Mouse (Mus musculus) c-Kit-positive CD71-negative TER-119-negative erythroid progenitor cells, embryonic 14.5 days (primary cell): ENCODE measurements at regions not wholly inside any gene's neighbourhood (a gene's known extent, or its start where the extent isn't known, plus 50 kb on each side); places are given as distances from the start of the nearest gene placed in this dataset.
"Not testable (repeated sequence)": the region's sequence is repeated elsewhere in the genome, so short reads cannot be mapped to it uniquely, and the experiment has no call there.

ENCODE experiments used
- DNase-seq: peaks from one replicate; pipeline ENCODE4 v3.0.0-alpha.2; 2013; ENCODE audit warnings: low read depth

DNA sequence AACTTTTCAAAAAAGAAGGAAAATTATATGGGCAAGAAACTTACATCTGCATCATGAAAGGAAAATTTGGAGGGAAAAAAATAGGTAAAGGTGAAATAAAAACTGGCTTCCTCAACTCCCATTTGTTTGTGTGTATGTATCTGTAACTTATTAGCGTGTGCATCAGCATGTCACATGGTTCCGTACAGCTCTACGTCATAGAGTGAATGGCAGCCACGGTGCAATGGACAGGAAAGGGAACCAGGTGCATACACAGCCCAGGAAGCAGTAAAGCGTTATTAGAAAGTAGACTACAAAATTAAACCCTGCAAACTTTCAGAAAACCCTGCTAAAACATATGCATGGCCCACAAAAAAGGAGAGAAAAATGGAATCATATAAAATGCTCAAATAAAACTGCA, 112.7 kb upstream of the Arid1b start:
- no peak for DNase-seq

DNA sequence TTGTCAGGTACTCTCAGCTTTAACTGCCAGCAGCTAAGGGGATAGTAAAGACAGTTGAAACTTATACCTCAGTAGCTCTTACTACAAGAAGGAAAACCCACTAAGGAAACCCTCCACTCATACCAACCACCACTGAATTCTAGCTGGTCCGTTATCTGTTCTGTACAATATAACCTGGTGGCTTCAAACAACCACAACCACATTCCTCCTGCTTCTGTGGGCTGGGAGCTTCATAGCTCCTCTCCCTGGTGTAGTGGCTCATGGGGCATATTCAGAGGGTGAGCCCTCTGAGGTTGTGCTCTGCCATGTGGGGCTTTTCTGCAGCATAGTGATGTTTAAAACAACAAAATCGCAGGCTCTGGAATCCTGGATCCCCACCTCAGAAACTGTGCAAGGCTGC, 110.0 kb upstream of the Arid1b start:
- DNase-seq, result no peak

DNA sequence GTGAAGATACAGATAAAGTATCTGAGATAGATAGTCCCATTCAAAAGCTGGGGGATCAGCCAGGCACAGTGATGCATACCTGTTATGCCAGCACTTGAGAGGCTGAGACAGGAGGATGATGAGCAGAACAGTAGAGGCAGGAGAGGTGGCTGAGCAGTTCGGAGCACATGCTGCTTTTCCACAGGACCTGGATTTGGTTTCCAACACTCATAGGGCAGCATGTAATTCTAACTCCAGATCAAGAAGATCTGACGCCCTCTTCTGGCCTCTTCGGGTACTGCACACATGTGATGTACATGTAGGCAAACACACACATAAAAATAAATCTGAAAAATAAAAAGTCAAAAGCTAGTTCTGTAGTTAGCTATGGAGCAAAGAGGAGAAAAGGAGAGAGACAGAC, 109.4 kb upstream of the Arid1b start:
- DNase-seq, result no peak

DNA sequence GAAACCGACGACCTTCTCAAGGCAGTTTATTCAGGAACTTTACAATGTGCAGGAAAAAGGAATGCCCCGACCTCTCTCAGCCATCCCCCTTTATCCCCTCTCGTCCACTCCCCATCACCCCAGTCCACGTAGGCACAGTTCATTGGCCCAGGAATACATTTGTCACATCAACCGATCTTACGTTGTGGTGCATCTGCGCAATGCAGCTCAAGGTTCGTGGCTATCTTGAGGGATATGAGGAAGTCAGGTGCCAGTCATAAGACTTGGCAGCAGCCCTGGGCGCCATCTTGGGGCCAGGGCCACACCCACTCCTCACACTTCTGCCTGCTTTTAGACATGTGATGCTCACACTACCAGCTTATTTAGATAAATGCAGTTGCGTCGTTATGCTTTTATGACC, 106.8 kb upstream of the Arid1b start:
- not testable (repeated sequence) for DNase-seq

DNA sequence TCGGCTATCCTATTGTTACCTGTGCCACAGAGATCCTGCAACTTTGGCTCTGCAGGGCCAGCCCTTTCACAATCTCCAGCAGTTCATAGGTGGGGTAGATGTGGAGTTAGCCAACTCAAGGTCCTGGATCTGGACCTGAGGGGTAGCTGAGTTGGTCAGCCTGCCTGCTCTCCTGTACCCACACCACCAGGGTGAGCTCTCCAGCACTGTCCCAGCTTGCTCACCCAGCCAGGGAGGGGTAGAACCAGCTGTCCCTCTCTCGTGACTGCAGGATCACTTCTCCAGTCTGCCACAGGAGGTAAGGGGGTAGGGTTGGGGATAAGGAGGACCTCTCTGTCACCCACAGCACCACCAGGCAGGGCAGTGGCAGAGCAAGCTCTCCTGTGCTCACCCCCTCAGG, 104.6 kb upstream of the Arid1b start:
- DNase-seq, result no peak

DNA sequence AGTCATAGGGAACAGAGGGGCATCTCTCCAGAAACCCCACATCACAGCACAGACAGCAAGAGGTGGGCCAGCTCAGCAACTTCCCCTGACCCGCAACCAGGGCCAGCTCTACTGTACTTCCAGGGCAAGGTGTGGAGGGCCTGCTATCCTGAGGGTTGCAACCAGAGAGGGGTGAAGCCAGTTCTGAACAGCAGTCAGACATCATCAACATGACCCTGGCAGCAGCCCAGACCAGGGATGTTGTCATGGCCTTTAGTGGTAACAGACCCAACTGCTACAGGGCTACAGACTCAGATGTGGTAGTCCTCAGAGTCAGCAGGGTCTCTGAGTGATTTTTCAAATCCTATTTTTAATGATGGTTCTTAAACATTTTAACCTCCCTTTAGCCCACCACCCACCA, 104.0 kb upstream of the Arid1b start:
- no peak for DNase-seq

DNA sequence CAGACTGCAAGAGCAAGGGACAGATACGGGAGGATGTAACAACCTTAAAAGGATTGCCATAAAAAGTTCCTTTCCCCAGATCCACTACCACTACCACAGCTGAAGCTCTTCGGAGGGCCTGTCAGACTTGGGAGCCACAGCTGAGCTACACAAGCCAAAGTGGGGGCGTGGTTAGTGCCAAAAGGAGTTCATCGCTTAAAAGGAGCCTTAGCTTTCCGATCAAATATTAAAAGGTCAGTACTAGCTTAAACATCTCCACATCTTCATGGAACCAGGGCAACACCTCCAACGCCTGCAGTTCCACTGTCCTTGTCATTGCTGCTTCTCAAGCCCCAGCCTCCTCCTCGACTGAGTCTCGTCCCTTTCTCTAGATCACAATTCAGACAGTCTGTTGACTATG, 102.6 kb upstream of the Arid1b start:
- DNase-seq, result no peak

DNA sequence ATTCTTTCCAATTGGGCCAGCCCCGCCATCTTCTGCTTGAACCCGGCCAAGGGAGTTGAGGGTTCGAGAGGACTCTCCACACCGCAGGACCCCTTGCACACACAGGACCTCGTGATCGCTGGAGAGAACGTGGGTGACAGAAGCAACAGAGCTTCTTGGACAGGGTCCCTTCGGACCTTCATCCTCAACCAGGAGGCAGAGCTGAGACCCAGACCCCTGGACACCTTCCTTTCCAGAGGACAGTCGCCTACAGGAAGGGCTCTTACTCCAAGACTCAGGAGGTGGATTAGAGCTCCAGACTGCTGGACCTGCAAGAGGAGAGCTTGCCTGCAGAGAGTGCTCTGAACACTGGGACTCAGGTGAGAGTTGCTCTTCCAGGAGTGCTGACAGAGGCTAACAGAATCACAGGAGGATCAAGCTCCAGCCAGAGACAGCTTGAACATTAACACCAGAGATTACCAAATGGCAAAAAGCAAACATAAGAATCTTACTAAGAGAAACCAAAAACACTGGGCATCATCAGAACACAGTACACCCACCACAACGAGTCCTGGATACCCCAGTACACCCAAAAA, 99.3 kb upstream of the Arid1b start:
- DNase-seq, result not testable (repeated sequence)

DNA sequence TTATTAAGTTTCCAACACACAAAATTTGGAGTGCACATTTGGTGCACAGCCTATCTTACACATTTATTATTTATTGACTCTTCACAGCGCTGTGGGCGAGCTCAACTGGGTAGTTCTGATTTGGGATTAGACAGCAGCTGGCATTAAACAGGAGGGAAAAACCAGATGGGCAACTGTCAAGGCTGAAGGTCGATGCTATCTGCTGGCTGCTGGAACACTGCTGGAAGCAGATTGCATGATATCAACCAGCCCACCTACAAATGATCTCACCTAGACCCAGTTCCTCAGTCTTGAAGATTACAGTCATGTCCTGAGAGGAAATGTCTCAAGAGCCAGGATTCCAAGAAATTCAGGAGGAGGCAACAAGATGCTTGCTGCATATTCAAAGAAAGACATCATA, 91.0 kb upstream of the Arid1b start:
- no peak for DNase-seq

DNA sequence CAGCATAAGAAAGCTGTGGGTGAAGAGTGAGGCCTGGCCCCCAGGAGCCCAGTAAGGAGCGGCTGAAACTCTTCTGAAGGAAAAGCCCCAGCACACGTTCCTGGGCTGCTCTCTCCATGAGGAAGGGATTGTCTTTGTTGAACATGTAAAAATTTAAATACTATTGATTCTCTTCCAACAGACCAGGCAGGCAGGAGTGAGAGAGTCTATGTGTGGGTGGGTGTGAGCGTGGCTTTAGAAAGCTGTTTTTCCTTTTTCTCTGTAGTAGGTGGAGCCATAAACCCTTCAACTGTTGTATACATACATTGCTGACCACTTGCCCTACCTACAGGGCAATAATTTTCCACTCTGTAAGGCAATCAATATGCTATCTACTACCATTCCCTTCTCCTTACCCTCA, 87.6 kb upstream of the Arid1b start:
- no peak for DNase-seq

DNA sequence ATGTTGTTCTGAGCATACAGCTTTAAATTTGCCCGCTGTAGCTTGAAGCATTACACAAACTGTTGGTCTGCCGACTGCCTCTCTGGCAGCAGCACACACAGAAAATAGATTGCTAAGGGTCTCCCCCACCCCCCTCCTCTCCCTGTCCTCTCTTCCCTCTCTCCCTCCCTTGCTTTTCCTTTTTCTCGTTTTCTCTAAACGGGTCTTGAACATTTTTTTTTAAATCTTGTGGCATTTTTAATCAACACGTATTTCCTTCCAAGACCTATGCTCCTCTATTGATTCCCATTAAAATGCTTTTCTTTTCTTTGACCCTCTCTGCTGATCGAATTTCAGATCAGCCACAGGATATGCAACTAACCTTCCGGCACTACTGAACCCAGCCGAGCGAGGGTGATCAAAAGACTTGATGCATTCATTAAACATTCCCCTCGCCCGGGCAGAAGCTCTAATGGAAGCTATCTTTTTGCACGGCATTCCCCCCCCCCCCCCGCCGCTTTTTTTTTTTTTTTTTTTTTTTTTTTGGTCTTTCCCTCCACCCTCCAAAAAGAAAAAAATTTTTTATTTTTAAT, 86.9 kb upstream of the Arid1b start:
- no peak for DNase-seq

DNA sequence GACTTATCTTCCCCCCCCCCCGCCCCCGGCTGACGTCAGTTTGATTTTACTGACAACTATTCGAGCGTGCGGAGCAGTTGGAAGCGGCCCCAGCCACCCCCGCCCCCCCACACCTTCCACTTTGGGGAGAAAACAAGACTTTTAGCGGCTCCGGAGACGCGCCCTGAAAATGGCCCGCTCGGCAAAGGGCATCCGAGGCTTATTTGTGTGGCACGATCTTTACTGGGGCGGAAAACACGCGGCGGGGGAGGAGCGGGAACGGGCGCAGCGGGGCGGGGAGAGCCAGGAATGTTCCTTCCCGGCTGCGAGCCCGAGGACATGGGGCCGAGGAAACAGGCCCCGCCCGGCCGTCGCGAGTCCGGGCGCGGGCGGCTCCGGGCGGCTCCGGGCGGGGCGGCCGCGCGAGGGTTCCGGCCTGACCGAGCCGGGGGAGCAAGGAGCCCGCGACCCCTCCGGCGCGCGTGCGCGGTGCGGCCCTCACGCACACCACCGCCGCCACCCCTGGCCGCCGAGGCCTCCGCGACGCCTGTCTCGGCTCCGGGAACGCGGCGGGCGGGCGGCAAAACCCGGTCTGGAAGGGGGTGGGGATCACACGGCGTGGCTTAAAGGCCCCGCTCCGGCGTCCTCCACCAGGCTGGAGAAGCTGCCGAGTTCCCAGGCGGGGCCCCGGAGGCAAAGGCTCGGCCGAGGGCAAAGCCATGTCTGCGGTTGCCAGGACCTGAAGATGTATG, 86.1 kb upstream of the Arid1b start:
- DNase-seq, result peak; percentile 73

DNA sequence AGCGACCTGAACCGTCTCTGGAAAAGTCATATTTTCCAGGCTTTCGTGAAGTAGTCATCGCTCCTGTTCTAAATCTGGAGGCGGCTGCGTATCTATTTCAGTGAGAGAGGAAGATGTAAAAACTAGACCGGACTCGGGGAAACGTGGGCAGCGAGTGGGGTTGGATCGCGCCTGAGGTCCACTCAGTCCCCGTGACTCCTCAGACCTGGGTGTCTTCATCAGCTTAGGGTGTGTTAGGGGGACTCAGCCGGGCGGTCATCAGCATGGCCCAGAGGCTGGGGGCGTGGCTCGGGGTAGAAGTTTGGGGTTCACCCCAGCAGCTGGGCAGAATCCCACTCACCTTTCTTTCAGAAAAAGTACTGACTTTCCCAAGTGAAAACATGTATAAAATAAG, 85.6 kb upstream of the Arid1b start:
- DNase-seq, result no peak

DNA sequence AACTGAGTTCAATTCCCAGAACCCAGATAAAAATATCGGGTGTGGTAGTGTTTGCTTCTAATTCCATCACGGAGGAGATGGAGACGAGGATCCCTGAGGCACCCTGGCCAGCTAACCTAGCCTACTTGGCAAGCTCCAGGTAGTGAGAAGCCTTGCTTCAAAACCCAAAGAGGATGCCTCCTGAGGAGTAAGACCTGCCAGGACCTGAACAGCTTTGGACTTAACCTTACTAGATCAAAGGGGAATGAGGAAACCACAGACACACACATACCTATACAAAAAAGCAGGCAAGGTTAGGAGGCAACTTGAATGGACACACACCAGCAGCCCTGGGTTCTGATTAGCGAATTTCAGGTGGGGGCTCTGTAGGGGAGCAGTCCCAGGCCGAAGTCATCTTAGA, 84.0 kb upstream of the Arid1b start:
- no peak for DNase-seq

DNA sequence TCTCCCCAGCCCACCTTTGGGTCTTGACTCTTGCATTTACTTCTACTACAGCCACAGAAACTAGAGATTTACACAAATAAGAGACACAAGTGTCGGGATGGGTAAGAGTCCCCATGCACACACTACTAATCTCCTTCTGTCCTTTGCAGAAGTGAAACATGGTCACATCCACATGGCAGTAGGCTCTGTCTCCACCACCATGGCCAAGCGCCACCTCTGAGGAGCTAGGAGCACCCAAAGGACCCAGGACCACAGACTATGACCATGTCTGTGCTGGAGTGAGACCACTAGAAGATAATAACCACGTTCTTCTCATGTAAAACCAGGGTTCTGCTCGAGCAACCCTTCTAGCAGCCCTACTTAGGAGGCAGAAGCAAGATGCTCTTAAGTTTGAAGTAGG, 81.1 kb upstream of the Arid1b start:
- DNase-seq, result no peak

DNA sequence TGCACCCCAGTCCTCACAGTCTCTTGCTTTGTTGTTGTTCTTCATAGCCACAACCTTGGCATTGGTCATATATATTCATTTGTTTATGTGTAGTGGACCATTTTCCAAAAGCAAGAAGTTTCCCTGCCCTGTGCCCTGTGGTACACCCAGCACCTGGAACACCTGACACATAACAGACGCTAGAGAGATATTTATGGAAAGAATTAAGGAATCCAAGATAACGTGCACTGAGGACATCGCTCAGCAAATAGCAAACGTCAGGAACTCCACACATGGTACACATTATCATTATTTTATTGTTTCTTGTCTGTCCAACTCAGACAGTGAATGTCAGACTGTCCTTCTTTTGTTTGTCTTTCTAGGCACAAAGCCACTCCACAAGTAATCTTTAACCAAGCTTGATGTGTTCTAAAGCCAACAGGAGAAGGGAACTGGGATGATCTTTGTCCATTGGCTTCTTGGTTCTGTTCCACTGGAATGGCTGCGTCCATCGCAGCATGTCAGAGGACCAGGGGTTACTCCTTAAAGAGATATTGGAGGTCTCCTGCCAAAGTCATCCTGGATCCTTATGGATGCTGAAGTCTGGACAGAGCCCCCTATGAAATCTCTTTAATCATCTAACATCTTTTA, 74.2 kb upstream of the Arid1b start:
- no peak for DNase-seq

DNA sequence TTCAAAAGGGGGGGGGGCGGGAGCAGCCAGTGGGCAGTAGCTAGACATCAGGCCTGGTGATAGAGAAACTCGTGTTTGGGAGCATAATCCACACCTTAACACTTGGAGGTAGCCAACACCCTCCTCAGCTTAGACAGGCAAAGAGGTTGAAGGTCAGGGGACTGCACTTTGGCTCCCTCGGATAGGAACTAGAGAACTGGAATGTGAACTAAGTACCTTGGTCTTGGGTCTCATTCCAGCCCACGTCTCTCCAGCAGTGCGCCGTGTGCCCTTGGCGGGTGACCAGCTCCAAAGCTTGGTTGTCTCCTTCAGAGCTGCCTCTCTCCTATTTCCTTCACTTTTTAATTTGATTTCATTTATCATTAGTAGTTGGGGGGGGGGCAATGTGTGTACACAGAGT, 73.0 kb upstream of the Arid1b start:
- DNase-seq, result no peak

DNA sequence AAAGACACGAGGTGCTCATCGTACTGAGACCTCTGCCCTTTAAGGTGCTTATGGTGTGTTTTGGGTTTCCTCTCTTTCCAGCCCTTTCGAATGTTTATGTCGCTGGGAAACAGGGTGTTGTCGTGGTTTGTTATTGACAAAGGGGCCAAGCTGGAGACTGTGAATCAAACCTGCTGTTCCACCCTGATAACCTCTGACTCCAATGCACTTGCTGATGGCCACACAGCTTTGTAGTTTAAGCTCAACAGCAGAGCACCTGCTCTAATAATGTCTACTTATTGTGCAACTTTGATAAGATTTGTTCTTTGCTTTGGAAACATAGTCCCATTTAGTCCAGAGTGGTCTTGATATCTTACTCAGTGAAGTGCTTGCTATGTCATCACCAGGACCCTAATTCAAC, 65.5 kb upstream of the Arid1b start:
- DNase-seq, result no peak

DNA sequence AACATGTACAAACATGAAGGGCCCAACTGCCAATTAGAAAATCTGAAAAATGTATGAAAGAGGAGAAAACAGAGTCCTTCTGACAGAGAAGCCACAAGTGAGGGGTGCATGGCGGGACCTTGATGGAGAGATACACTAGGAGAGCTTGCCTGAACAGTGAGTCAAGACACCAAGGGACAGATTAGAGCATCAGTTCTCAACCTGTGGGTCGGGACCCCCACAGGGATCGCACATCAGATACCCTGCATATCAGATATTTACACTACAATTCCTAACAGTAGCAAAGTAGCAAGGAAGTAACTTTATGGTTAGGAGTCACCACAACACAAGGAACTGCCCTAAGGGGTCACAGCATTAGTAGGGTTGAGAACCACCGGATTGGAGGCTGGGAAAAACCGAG, 58.9 kb upstream of the Arid1b start:
- DNase-seq, result no peak

DNA sequence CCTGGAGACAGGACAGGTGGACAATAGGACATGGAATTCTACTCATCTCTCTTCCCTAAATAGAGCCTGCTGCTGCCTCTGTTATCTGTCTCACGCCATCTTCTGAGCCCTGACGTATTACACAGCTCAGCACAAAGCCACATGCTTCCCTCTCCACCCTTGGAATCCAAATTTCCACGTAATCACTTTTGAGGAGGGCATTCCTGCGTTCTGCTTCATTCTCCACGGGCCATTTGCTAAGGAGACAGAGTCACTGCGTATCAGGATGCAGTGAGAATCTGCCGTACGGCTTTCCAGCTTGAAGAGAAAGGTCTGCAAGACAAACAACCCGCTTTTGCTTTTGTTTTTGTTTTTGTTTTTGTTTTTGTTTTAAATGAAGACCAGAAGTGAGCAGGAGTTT, 53.5 kb upstream of the Arid1b start:
- DNase-seq, result no peak

DNA sequence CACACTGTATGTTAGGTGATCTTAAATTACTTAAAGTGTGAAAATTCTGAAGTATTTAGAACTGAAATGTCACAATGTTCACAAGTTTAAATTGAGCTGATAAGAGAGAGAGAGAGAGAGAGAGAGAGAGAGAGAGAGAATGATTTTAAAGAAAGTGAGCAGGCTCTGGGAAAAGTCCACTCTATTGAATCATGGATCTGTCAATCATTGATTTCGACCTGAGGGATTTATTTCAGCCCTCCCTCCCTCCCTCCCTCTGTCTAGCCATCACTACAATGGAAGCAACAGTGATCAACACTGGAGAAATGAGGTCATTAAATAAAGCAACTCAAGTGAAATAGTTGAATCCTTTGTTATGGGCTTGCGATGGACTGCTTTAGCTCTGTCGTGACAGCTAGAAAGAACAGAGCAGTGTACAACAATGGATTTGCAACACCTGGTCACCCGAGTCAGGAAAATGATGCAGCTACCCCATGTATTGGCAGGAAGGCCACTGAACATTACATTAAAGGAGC, 52.8 kb upstream of the Arid1b start:
- DNase-seq, result no peak

DNA sequence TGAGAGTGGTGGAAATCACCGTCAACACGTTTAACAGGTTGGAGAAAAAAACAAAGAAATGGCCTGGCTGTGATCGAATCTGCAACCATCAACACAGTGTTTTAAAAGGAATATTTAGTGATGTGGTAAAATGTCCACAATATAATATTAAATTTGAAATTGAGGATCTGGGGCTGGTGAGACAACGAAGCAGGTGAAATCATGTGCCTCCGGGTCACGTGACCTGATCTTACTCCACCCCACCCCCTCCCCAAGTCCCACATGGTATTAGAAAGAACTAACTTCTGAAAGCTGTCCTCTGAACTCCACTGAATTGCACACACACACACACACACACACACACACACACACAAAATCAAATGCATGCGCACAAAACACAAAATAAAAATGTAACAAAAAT, 51.3 kb upstream of the Arid1b start:
- DNase-seq, result no peak
